Mouse (Mus musculus) heart, embryonic 10.5 days (tissue): ENCODE results near the gene Itch. TPM values are rescaled to one million over a fixed set of nuclear protein-coding genes. Genes with fewer than 3 reads are reported as not detected.
A peak's percentile ranks its signal among the peaks of the same experiment; 100 is the strongest.

Experiments used
- DNase-seq: peaks from one replicate; pipeline ENCODE4 v3.0.0-alpha.2; 2017; ENCODE audit warnings: low spot score
- H3K27ac ChIP-seq: fragments of 300-500 bp; sonication (generic); 2 replicates; pipeline ENCODE4 v1.5.1; 2016; ENCODE audit warnings: mild to moderate bottlenecking
- H3K27me3 ChIP-seq: fragments of 300-500 bp; sonication (generic); 2 replicates; pipeline ENCODE4 v1.6.1; 2016; ENCODE audit warnings: mild to moderate bottlenecking; ENCODE audit not compliant: poor library complexity, insufficient read depth, severe bottlenecking
- H3K36me3 ChIP-seq: fragments of 300-500 bp; sonication (generic); 2 replicates; pipeline ENCODE4 v1.6.1; 2016; ENCODE audit warnings: mild to moderate bottlenecking, moderate library complexity
- H3K4me1 ChIP-seq: fragments of 300-500 bp; sonication (generic); 2 replicates; pipeline ENCODE4 v1.6.1; 2016; ENCODE audit warnings: mild to moderate bottlenecking
- H3K4me3 ChIP-seq: fragments of 300-500 bp; sonication (generic); 2 replicates; pipeline ENCODE4 v1.5.1; 2016; ENCODE audit warnings: mild to moderate bottlenecking, moderate library complexity
- H3K9me3 ChIP-seq: fragments of 300-500 bp; sonication (generic); 2 replicates; pipeline ENCODE4 v1.6.1; 2016; ENCODE audit warnings: mild to moderate bottlenecking, moderate library complexity
- WGBS: fragments of 180-500 bp; shearing (Covaris S2); methylation state at CpG from one replicate; pipeline ENCODE4 v1.1.7; 2016; 5-methylcytosine and 5-hydroxymethylcytosine counted together
- polyA plus RNA-seq: library from polyadenylated mRNA; unstranded; fragments of >200 nt; fragmentation: Nextera tagmentation; extraction: Ambion mirVana; gene quantifications from 2 replicates; pipeline ENCODE4 v1.2.1, GENCODE M21; 2016

The Itch gene
- polyA plus RNA-seq, 1 experiment from 2014 or later = 45.1 TPM

DNA sequence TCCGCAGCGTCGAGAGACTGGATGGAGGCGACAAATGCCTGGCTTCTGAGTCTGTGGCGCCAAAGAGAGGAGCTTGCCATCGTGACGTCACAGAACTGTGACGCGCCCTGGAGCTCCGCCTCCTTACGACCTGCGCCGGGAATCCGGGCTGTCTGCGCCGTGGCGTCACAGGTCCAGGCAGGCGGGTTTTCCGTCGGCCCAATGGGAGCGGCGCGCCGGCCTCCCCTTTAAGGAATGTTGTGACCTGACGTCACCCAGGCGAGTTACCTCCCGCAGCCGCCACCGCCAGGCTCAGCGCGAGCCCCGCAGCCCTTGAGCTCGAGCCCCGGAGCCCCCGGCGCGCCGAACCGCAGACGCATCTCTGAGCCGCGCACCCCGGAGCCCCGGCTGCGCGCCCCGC, 142.9 kb downstream of the Itch start, which contains the start of gene Map1lc3a:
Gene Map1lc3a (plus strand): TSS at position 103 of the 400 bp plus-strand sequence.
- Histone ChIP-seq H3K4me3 (peak within 1 kb of the TSS; percentile 91), H3K9me3 (no peaks in the 10 kb centered on the region), H3K36me3 (peaks cover 26% of the 10 kb centered on the region), H3K27ac (peak within 1 kb of the TSS; percentile 96), H3K4me1 (peaks cover 16% of the 10 kb centered on the region), H3K27me3 (no peaks in the 10 kb centered on the region)
- WGBS = under 1% methylated on average over 47 of the region's 47 CpGs
- peak; percentile 96 for DNase-seq

Other genes with a start within 250 kb of the Itch start
- 81.0 and 84.0 TPM in 2 replicates for gene Eif2s2, start 240.6 kb upstream of the Itch start, polyA plus RNA-seq
- gene Gm14226, start 115.2 kb upstream of the Itch start, polyA plus RNA-seq = 2.7 and 12.6 TPM in 2 replicates
- gene Ahcy, start 59.0 kb upstream of the Itch start, polyA plus RNA-seq = 74.0 and 80.8 TPM in 2 replicates
- 380 and 389 TPM in 2 replicates for gene Dynlrb1, start 103.0 kb downstream of the Itch start, polyA plus RNA-seq
- gene Map1lc3a, start 142.8 kb downstream of the Itch start, polyA plus RNA-seq = 140 and 172 TPM in 2 replicates
- 60.3 and 61.2 TPM in 2 replicates for gene Pigu, start 223.9 kb downstream of the Itch start, polyA plus RNA-seq
- 61.4 and 118 TPM in 2 replicates for gene Trp53inp2, start 247.6 kb downstream of the Itch start, polyA plus RNA-seq